Mouse (Mus musculus) ES-E14 (cell line): ENCODE results near the gene Pcif1. TPM values are rescaled to one million over a fixed set of nuclear protein-coding genes. Genes with fewer than 3 reads are reported as not detected.
"Not testable (repeated sequence)": the region's sequence is repeated elsewhere in the genome, so short reads cannot be mapped to it uniquely, and the experiment has no call there.

Experiments used
- DNase-seq: peaks from one replicate; pipeline ENCODE4 v3.0.0-alpha.2; 2013; ENCODE audit warnings: low read depth, low spot score
- H3K27ac ChIP-seq: 2 replicates; pipeline ENCODE4 v1.5.1; 2012; ENCODE audit warnings: low read depth, mild to moderate bottlenecking, low read length, moderate library complexity, mixed read lengths; ENCODE audit not compliant: poor library complexity, insufficient read depth, severe bottlenecking
- H3K36me3 ChIP-seq: 2 replicates; pipeline ENCODE4 v1.6.1; 2012; ENCODE audit warnings: mild to moderate bottlenecking, low read length, moderate library complexity, mixed read lengths; ENCODE audit not compliant: control insufficient read depth, poor library complexity, insufficient read depth, severe bottlenecking
- H3K4me1 ChIP-seq, 2 experiments: fragments of 150-350 bp in 1 of 2; sonication (generic) in 1 of 2; 2 replicates each; pipeline ENCODE4 v1.6.1; 2012; ENCODE audit warnings: low read length in 2 of 2, mild to moderate bottlenecking in 1 of 2, mixed read lengths in 1 of 2; ENCODE audit not compliant: control insufficient read depth in 2 of 2, insufficient read depth in 2 of 2, poor library complexity in 1 of 2
- H3K4me3 ChIP-seq, 2 experiments: fragments of 150-350 bp in 1 of 2; sonication (generic) in 1 of 2; 2 replicates each; pipeline ENCODE4 v1.5.1; 2012; ENCODE audit warnings: low read length in 2 of 2, low read depth in 1 of 2, mild to moderate bottlenecking in 1 of 2, mixed read lengths in 1 of 2; ENCODE audit not compliant: insufficient read depth in 1 of 2, poor library complexity in 1 of 2, severe bottlenecking in 1 of 2
- H3K9ac ChIP-seq: 2 replicates; pipeline ENCODE4 v1.6.1; 2012; ENCODE audit warnings: low read depth, mild to moderate bottlenecking, low read length, mixed read lengths; ENCODE audit not compliant: poor library complexity, insufficient read depth, severe bottlenecking
- H3K9me3 ChIP-seq: fragments of 150-350 bp; sonication (generic); 2 replicates; pipeline ENCODE4 v1.6.1; 2012; ENCODE audit warnings: low read depth, mild to moderate bottlenecking, low read length; ENCODE audit not compliant: control insufficient read depth, insufficient read depth
- CHD2 ChIP-seq: IDR thresholded peaks from 2 replicates; pipeline ENCODE4 v1.6.1; 2014; ENCODE audit warnings: mild to moderate bottlenecking, low read depth, low read length, inconsistent platforms
- HCFC1 ChIP-seq: IDR thresholded peaks from 2 replicates; pipeline ENCODE4 v1.6.1; 2012; ENCODE audit warnings: low read length, inconsistent platforms, borderline replicate concordance; ENCODE audit not compliant: insufficient read depth
- MAFK ChIP-seq: IDR thresholded peaks from 2 replicates; pipeline ENCODE4 v1.6.1; 2014; ENCODE audit warnings: mild to moderate bottlenecking, low read depth, low read length, inconsistent platforms; ENCODE audit not compliant: insufficient read depth
- ZC3H11A ChIP-seq: IDR thresholded peaks from 2 replicates; pipeline ENCODE4 v1.6.1; 2012; ENCODE audit warnings: low read depth, mild to moderate bottlenecking, inconsistent platforms, low read length, borderline replicate concordance
- ZNF384 ChIP-seq: IDR thresholded peaks from 2 replicates; pipeline ENCODE4 v1.6.1; 2012; ENCODE audit warnings: low read depth, low read length, inconsistent platforms
- in situ Hi-C, 2 experiments: fragments of 600-800 bp; cut with MboI; formaldehyde crosslinking; loops; one replicate each; pipeline ENCODE4 v1.15.1; 2025; ENCODE audit warnings: low sequenced_read_pairs in 2 of 2, inconsistent platforms in 1 of 2; ENCODE audit not compliant: unreplicated experiment in 2 of 2
- total RNA-seq: library from RNA; depleted of rRNA; stranded (reverse); fragments of 300-350 nt; gene quantifications from 2 replicates; pipeline ENCODE4 v1.2.3, GENCODE M21; 2012

Pcif1 gene
- total RNA-seq, 1 experiment = 30.4 TPM

GRCm38 (mm10) chr2:164833314-164833959 lies 45.7 kb upstream of the Pcif1 start, which contains the start of gene Neurl2:
Gene Neurl2, minus strand, starts transcription at chr2:164833456.
- in situ Hi-C loops = no loop called here

GRCm38 (mm10) chr2:164834531-164834930 lies 44.6 kb upstream of the Pcif1 start:
- H3K9me3 ChIP-seq = no peaks in the 10 kb centered on the region
- H3K4me1 ChIP-seq = peaks cover 2 to 10% of the 10 kb centered on the region in 2 experiments; a peak in 1 of 4 replicates
- peaks cover 32% of the 10 kb centered on the region for H3K36me3 ChIP-seq
- peak overlapping the region; percentile 75 for H3K9ac ChIP-seq
- no peak for DNase-seq
- no peak overlapping the region for H3K27ac ChIP-seq
- peak overlapping the region; percentile 75 to 78 for H3K4me3 ChIP-seq
- in situ Hi-C loops = no loop called here
- TF ChIP-seq HCFC1 (no peak), ZNF384 (no peak)

More at GRCm38 (mm10) chr2:164833314-164833959, 45.7 kb upstream of the Pcif1 start, which contains the start of gene Neurl2:
- H3K27ac ChIP-seq = peak within 1 kb of the TSS; percentile 0; the same call in 1 of the 2 replicates
- peak; percentile 95 for DNase-seq
- peak within 1 kb of the TSS; percentile 75 to 78 for H3K4me3 ChIP-seq
- H3K9me3 ChIP-seq = no peaks in the 10 kb centered on the region
- peaks cover 22% of the 10 kb centered on the region for H3K36me3 ChIP-seq
- TF ChIP-seq HCFC1 = peak; percentile 45; the same call in 1 of the 2 replicates
- no peak for TF ChIP-seq CHD2
- 0 out of 2 replicates have a peak, but pooled peaks have one; percentile 59 for TF ChIP-seq ZNF384
- no peak for TF ChIP-seq ZC3H11A
- H3K4me1 ChIP-seq = peaks cover 2 to 13% of the 10 kb centered on the region in 2 experiments; a peak in 2 of 4 replicates
- peak within 1 kb of the TSS; percentile 75 for H3K9ac ChIP-seq

- no peak overlapping the region for H3K27ac ChIP-seq
- no peak for TF ChIP-seq ZNF384
- no peak for TF ChIP-seq ZC3H11A
- no peak for TF ChIP-seq MAFK
- TF ChIP-seq CHD2 = no peak
- TF ChIP-seq HCFC1 = no peak
- in situ Hi-C loops = no loop called here
- no peaks in the 10 kb centered on the region for H3K9me3 ChIP-seq
- peaks cover 2 to 13% of the 10 kb centered on the region in 2 experiments; a peak in 1 of 4 replicates for H3K4me1 ChIP-seq
- no peak overlapping the region for H3K9ac ChIP-seq
- peaks cover 37% of the 10 kb centered on the region for H3K36me3 ChIP-seq
- DNase-seq = no peak
- H3K4me3 ChIP-seq = 0 out of 4 replicates have a peak overlapping the region, but pooled peaks of 1 of the 2 experiments have one; percentile 75
Measured at GRCm38 (mm10) chr2:164835164-164835563, 43.9 kb upstream of the Pcif1 start.

- Histone ChIP-seq H3K9me3 (no peaks in the 10 kb centered on the region), H3K27ac (no peak overlapping the region), H3K9ac (no peak overlapping the region), H3K4me3 (no peak overlapping the region), H3K4me1 (no peaks in the 10 kb centered on the region), H3K36me3 (peaks cover 66% of the 10 kb centered on the region)
- TF ChIP-seq ZC3H11A (no peak), HCFC1 (no peak)
- DNase-seq = no peak
- in situ Hi-C loops = no loop called here
Measured at GRCm38 (mm10) chr2:164845782-164846181, 33.3 kb upstream of the Pcif1 start.

- Histone ChIP-seq H3K9ac (no peak overlapping the region), H3K4me3 (no peak overlapping the region), H3K36me3 (peaks cover 67% of the 10 kb centered on the region), H3K9me3 (no peaks in the 10 kb centered on the region), H3K27ac (no peak overlapping the region), H3K4me1 (peaks cover 0 to 8% of the 10 kb centered on the region in 2 experiments; a peak in 2 of 4 replicates)
- in situ Hi-C loops = no loop called here
- TF ChIP-seq ZNF384 = no peak
- no peak for TF ChIP-seq MAFK
- TF ChIP-seq HCFC1 = no peak
- no peak for TF ChIP-seq ZC3H11A
- no peak for TF ChIP-seq CHD2
- DNase-seq = no peak
Measured at GRCm38 (mm10) chr2:164850061-164850460, 29.0 kb upstream of the Pcif1 start.

GRCm38 (mm10) chr2:164855572-164855971 lies 23.5 kb upstream of the Pcif1 start:
- H3K9me3 ChIP-seq, DNase-seq, H3K9ac ChIP-seq, H3K4me3 ChIP-seq, H3K27ac ChIP-seq, in situ Hi-C loops: not testable (repeated sequence)
- peaks cover 16 to 21% of the 10 kb centered on the region in 2 experiments for H3K4me1 ChIP-seq
- H3K36me3 ChIP-seq = peaks cover 38% of the 10 kb centered on the region
